Mouse (Mus musculus): Measurements from ENCODE around the gene Heatr9.

Gene Heatr9

GRCm38 (mm10) chr11:83529024-83529423 lies 7.0 kb upstream of the Heatr9 start:
- no peak for DNase-seq

GRCm38 (mm10) chr11:83518371-83518770 lies 3.6 kb downstream of the Heatr9 start:
- no peak for DNase-seq

- no peak for DNase-seq
Measured at GRCm38 (mm10) chr11:83517153-83517552, 4.8 kb downstream of the Heatr9 start.

- DNase-seq: no peak
Measured at GRCm38 (mm10) chr11:83509521-83509920, 12.5 kb downstream of the Heatr9 start.

- DNase-seq: no peak
Measured at GRCm38 (mm10) chr11:83504308-83504707, 17.7 kb downstream of the Heatr9 start.

GRCm38 (mm10) chr11:83495571-83495970 lies 26.4 kb downstream of the Heatr9 start:
- no peak for DNase-seq

- no peak for DNase-seq
Measured at GRCm38 (mm10) chr11:83491488-83491887, 30.5 kb downstream of the Heatr9 start.

GRCm38 (mm10) chr11:83473235-83474016 lies 48.5 kb downstream of the Heatr9 start:
- peak; percentile 46 for DNase-seq

- peak; percentile 99 for DNase-seq
Measured at GRCm38 (mm10) chr11:83472324-83473234, 49.4 kb downstream of the Heatr9 start, which contains the start of gene Taf15. Taf15 (plus strand) TSS chr11:83473086.

GRCm38 (mm10) chr11:83471766-83472165 lies 50.2 kb downstream of the Heatr9 start:
- no peak for DNase-seq

- DNase-seq: no peak
Measured at GRCm38 (mm10) chr11:83468765-83469164, 53.2 kb downstream of the Heatr9 start.

GRCm38 (mm10) chr11:83467120-83467652 lies 54.8 kb downstream of the Heatr9 start:
- peak; percentile 89 for DNase-seq

GRCm38 (mm10) chr11:83465976-83466375 lies 56.0 kb downstream of the Heatr9 start:
- DNase-seq: peak; percentile 64

GRCm38 (mm10) chr11:83462711-83463244 lies 59.2 kb downstream of the Heatr9 start, which contains the start of gene Mmp28:
Mmp28 (minus strand) TSS chr11:83463071.
- DNase-seq: peak; percentile 84
